Mouse (Mus musculus): ENCODE measurements around the gene Ms4a6c.

- TF ChIP-seq EP300 (IDR thresholded peaks at IDR 0.05; ENCODE audit: insufficient read depth, low read depth, low read length) (no peak), CTCF (IDR thresholded peaks at IDR 0.05; ENCODE audit: low read depth, low read length) (no peak), POLR2A (IDR thresholded peaks at IDR 0.05; ENCODE audit: insufficient read depth, low read length) (no peak)
Measured at GRCm38 (mm10) chr19:11520146-11520545, 51.0 kb downstream of the Ms4a6c start.

Data from ES-Bruce4 (cell line).